Mouse (Mus musculus): ENCODE measurements around the gene Nxph1.

- TF ChIP-seq EP300 (IDR thresholded peaks at IDR 0.05) (no peak), CTCF (IDR thresholded peaks at IDR 0.05) (no peak)
Measured at GRCm38 (mm10) chr6:8913404-8913803, 34.8 kb upstream of the Nxph1 start.
